Mouse (Mus musculus) cerebellum, postnatal 36 days (tissue): ENCODE results near the gene Tcte1.

Source experiments
- DNase-seq, 2 experiments: peaks; one replicate each; pipeline ENCODE4 v3.0.0; 2021 to 2022; ENCODE audit warnings: mixed read lengths in 2 of 2

Gene Tcte1

DNA sequence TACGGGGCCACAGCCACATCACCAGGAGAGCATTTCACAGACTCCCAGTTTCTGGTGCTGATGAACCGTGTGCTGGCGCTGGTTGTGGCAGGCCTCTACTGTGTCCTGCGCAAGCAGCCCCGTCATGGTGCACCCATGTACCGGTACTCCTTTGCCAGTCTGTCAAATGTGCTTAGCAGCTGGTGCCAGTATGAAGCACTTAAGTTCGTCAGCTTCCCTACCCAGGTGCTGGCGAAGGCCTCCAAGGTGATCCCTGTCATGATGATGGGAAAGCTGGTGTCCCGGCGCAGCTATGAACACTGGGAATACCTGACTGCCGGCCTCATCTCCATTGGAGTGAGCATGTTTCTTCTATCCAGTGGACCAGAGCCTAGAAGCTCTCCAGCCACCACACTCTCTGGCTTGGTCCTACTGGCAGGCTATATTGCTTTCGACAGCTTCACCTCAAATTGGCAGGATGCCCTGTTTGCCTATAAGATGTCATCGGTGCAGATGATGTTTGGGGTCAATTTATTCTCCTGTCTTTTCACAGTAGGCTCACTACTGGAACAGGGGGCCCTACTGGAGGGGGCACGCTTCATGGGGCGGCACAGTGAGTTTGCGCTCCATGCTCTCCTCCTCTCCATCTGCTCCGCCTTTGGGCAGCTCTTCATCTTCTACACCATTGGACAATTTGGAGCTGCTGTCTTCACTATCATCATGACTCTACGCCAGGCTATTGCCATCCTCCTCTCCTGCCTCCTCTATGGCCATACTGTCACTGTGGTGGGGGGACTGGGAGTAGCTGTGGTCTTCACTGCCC is 43.3 kb downstream of the Tcte1 start:
- DNase-seq, result no peak

DNA sequence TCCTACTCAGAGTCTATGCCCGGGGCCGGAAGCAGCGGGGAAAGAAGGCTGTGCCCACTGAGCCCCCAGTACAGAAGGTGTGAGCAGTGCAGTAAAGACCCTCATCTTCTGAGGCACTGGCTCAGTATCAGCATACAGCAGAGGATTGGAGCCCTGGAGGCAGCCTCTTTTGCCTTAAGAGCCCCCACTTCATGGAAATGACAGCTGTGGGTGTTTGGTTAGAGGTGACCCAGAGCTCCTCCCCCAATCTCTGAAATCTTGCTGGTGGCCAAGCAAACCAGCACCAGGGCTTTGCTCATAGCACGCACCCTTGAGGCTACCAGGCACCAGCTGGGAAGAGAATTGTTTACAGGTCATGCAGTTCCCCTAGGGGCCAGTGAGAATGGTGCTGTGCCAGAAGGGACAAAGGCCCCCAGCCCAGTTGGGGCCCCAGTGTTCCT is 43.9 kb downstream of the Tcte1 start:
- no peak for DNase-seq

- DNase-seq, result no peak
These were observed 45.8 kb downstream of the Tcte1 start for GRCm38 (mm10) chr17:45568990-45569389.

DNA sequence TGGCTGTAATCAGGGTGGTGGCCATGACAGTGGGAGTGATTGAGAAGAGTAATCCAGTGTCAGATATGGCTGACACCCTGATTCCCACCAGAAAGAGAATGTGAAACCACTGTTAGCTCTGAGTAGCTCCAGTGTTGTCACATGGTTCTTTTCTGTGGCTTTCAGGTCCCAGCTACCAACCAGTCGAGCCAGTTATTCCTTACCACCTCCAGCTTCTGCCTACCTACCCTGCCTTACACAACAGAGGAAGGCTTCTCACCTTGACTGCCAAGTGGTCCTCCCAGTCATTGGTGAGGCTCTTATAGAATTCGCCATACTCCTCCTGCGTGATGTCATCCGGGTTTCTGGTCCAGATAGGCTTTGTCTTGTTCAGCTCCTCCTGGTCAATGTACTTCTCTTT is 46.8 kb downstream of the Tcte1 start:
- no peak for DNase-seq

DNA sequence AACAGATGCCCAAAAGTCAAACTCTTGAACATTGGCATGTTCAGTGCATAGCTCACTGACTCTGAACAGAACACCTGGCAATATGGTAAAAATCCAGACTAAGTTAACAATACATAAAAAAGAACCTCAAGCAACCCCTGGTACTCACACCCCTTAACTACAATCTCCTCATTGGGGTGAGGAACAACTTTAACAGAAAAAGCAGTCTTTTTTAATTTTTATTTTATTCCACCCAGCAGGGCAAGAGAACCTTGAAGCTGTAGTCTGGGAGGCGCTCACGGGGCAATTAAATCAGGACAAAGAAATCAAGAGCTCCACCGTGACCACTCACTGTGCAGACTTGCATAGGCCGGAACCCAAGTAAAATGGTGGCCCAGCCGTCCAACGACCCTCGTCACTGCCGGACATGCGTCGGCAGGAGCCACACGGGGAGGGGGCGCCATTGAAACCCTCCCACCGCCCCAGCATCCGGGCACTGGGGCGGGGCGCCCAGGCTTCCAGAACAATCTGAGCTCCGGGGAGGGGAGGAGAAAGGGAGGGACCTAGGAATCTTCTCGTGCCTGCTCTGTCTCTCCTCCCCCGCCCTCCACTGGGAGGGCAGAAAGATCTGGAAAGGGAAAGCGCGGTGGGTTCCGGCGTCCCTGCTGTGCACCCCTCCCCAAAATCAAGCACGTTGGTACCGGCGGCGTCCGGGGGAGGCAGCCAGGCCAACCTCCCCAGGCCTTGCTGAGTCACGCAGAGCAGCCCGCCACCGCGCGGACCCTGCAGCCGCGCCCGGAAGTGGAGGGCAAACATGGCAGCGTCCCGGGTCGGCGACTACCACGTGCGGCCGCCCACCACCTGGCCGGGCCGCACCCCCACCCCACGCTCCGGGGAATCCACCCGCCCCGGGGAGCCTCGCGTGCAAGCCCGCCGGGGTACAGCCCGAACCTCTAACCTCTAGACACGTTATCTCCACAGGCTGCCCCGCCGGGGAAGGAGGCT is 49.2 kb downstream of the Tcte1 start:
- peak; percentile 65 to 69 for DNase-seq

DNA sequence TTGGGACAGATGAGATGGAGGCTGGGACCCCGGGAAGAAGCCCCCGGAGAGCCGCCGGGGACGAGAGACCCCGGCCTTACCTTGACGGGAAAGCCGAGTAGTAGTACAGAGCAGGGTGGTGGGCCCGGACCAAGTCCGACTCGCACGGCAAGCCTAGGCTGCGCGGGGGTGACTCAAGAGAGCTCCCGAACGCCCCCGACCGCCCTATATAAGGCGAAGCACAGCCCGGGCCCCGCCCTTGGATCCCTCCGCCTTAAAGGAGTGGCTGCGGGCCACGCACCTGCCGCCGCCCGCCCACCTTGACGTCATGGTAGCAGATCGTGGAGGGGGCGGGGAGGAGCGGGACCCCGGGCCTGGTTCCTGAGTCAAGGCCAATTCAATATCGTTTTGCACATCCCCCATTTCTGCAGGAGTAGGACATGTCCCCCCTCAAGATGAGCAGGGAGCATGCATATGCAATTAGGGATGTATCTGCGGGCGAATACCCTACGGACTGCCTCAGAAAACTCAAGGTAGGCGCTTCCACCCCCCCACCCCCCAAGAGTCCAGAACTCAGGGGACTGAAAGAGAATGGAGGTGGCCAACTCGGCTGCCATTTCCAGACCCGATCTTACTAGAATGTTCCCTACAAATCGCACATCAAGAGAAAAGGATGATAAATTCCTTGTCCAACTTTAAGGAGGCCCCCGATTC is 50.0 kb downstream of the Tcte1 start, which contains the start of gene Hsp90ab1:
TSS of gene Hsp90ab1 (minus strand) at position 185 of the 693 bp plus-strand sequence.
- DNase-seq, result peak; percentile 98 to 99

GRCm38 (mm10) chr17:45573780-45574123 is 50.5 kb downstream of the Tcte1 start:
- peak; percentile 97 to 98 for DNase-seq

DNA sequence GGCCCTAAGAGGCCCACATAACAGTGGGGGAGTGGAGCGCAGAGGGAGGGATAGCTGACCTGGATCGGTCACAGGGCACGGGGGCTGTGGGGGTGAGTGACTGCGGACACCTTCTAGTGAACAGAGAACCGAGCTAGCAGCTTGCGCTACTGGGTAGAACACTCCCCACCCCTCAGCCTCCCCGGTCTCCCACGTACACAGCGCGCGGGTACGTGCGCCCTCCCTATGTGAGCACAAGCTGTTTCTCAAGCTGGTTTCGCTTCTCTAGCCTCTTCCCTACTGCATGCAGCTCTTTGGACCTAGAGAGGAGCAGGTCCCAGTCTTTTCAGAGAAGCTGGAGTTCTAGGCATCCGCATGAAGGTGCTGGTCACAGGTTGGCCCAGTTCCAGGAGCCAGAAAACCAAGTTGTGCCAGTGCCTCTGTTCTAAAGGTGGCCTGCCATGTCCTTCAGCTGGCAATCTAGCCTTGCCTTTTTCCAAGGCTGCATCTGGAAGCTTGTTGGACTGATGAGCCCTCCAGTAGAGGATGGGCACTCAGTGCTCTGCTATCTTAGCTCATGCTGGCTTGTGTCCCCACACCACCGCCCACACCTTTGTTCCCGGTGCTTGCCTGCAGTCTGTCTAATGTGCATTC is 51.0 kb downstream of the Tcte1 start:
- DNase-seq, result peak; percentile 80

GRCm38 (mm10) chr17:45575123-45575897 is 52.1 kb downstream of the Tcte1 start:
- no peak for DNase-seq

- DNase-seq, result no peak
These were observed 55.0 kb downstream of the Tcte1 start for GRCm38 (mm10) chr17:45578242-45578641.

GRCm38 (mm10) chr17:45578843-45579242 is 55.6 kb downstream of the Tcte1 start:
- no peak for DNase-seq

DNA sequence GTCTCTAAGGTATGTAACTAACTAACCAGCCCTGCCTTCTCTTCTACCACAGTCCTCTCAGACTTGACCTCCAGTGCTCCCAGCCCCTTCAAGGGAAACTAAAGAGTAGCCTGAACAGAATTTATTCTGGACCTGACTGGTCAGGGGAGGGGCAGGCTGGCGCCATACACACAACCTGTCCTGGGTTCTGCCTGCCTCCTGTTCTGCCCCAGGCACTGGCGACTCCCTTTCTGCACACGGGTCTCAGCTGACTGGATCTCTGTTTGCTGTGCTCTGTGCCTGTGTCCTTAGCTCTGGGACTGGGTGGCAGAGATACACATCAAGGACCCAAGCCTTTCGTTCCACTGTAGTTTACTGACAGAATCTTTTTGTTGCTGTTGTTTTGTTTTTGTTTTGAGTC is 56.3 kb downstream of the Tcte1 start:
- no peak for DNase-seq

GRCm38 (mm10) chr17:45580958-45581477 is 57.8 kb downstream of the Tcte1 start:
- no peak for DNase-seq

DNA sequence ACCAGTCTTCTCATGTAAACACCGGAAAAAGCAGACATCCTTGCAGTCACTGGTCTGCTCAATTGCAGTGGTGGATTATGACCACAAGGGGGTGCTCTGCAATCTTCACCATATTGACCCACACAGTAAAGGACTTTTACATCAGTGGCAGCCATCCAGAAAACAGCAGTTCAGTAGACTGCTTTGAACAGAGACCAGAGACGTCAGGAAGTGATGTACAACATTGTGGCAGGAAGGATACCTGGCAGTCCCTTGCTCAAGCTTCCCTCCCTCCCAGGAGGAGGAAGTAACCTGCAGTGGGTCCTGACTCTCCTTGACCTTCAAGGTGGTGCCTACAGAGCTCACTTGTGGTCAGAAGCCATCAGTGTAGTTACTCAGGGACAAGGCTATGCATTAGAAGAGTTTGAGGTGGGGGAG is 58.3 kb downstream of the Tcte1 start:
- peak; percentile 72 to 75 for DNase-seq

GRCm38 (mm10) chr17:45582188-45582587 is 59.0 kb downstream of the Tcte1 start:
- no peak for DNase-seq

DNA sequence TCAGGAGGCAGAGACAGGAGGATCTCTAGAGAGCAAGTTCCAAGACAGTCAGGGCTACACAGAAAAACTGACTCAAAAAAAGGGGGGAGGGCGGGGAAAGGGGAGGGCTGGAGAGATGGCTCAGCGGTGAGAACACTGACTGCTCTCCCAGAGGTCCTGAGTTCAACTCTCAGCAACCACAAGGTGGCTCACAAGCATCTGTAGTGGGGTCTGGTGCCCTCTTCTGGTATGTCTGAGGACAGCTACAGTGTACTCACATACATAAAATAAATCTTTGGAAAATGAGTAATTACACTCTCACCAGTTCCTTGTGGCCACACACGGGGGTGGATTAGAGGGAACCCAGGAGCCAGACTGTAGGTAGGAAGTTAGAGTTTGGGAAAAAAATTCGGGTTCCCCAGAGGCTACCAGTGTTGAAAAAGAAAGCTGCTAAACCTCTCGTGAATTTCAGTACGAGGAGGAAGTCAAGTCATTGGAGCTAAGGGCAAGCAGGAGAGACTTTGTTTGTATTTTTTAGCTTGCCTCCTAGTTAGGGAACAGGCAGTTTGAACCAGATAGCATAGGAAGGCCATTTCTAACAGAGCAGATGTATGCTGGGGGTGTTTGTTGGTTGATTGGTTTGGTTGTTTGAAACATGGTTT is 59.6 kb downstream of the Tcte1 start:
- DNase-seq, result no peak

GRCm38 (mm10) chr17:45584096-45584896 is 61.1 kb downstream of the Tcte1 start:
- peak; percentile 65 to 75 for DNase-seq

DNA sequence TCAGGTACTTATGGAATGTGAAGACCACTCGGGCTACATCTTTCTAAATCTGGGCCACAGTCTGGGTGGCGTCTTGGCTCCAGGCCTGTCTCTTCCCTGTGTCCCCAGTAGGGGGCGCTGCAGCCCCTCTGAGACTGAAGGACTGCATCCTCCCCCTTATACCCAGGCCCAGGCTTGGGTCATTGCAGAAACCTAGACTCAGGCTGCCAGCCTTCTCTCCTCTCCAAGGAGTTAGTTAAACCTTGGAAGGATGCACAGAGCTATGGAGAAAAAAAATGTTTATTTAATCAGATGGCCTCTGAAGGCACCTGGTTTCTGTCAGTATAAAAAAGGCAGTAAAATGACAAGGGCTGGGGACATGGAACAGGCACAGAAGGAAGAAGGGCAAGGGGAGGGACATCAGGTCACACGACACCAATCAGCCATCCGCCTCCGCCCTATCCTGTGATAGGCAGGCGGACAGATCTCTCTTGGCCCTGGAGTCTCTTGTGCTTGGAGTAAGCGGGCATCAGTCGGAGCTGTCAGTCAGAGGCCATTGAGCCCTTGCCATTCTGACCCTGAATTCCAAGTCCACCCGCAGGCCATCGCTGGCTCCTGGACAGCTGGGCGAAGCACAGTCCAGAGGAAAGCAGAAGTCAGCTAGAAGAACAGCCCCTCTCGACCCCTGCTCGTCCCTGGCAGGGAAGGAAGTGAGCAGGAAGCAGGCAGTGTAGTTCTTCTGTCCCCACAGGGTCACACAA is 61.9 kb downstream of the Tcte1 start:
- peak; percentile 81 to 83 for DNase-seq
